Comparison of ENCODE assay signal across 8 mouse cellular contexts in the genomic region with DNA sequence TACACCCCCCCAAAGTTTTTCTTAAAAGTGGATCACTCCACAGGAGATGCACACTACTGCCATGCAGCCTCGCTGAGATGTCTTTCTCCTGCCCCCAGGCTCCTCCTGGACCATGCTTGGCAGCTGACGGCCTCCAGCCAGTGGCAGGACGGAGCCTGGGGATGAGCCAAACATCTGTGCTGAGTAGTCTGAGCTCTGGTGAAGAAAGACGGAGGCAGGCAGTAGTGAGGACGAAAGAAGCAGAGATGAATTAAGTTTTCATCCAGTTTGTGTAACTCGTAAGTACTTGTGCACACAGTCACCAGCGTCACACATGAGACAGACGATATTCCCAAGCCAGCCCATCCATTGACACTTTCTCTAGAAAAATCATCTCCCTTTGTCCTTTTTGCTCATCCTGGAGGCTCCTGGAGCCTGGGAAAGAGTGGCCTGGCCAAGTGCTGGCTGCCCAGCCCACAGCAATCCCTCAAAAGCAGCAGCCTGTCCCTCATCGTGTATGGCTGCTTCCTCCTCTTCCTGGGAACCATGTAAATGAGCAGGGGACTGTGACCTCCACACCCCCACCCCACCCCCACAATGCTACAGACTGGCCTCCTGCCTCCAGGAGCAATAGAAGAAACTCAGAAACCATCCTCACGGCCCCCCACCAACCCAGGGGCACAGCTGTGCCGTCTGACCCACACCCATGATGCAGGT.
DNase-seq lines count a peak whose midpoint lies in the region; ATAC-seq and TF ChIP-seq lines count a peak whose summit lies in the region.

No protein-coding gene starts in this region.

- intact Hi-C loops in heart, postnatal 10 days (cut with DNase I): loop anchor here (5.0 kb wide), 2 partner anchors 34 to 41 kb away; no protein-coding TSS in a partner anchor

- TF ChIP-seq POLR2A in kidney, adult 2 months (IDR thresholded peaks at IDR 0.05; ENCODE audit: low read depth, low read length): no peak

- H3K27ac ChIP-seq in kidney, postnatal 0 days: no peak overlapping the region
- no peak overlapping the region for H3K27ac ChIP-seq in kidney, adult 2 months (ENCODE audit: insufficient read depth, low read depth, low read length)
- no peak overlapping the region for H3K27ac ChIP-seq in embryonic facial prominence, embryonic 11.5 days (replicated peaks; ENCODE audit: low read depth, low read length)
- peak overlapping the region; percentile 86 for H3K27ac ChIP-seq in midbrain, embryonic 10.5 days (replicated peaks)

- no peak for DNase-seq in kidney, postnatal 0 days (ENCODE audit: low spot score)
- DNase-seq in kidney, adult 2 months: no peak
- no peak for DNase-seq in embryonic facial prominence, embryonic 11.5 days (ENCODE audit: low spot score)
- peak; percentile 71 for DNase-seq in heart, postnatal 10 days
- DNase-seq in midbrain, embryonic 10.5 days (ENCODE audit: low spot score): no peak
- no peak for DNase-seq in natural killer cell, adult 2 months (ENCODE audit: low spot score in 2 of 2)
- DNase-seq in thymus, postnatal 14 days: no peak

- WGBS in kidney, postnatal 0 days: 62% methylated on average over 11 of the region's 11 CpGs
- WGBS in kidney, adult 2 months: 77% methylated on average over 11 of the region's 11 CpGs
- WGBS in embryonic facial prominence, embryonic 11.5 days: 27% methylated on average over 11 of the region's 11 CpGs
- 34% methylated on average over 11 of the region's 11 CpGs for WGBS in midbrain, embryonic 10.5 days

- H3K9me3 ChIP-seq in kidney, postnatal 0 days (replicated peaks; ENCODE audit: low read length): no peaks in the 10 kb centered on the region
- no peaks in the 10 kb centered on the region for H3K9me3 ChIP-seq in embryonic facial prominence, embryonic 11.5 days (replicated peaks; ENCODE audit: control insufficient read depth, low read length)
- no peaks in the 10 kb centered on the region for H3K9me3 ChIP-seq in midbrain, embryonic 10.5 days (replicated peaks)

- no peaks in the 10 kb centered on the region for H3K36me3 ChIP-seq in kidney, postnatal 0 days (ENCODE audit: insufficient read depth, low read length)
- H3K36me3 ChIP-seq in kidney, adult 2 months (ENCODE audit: control insufficient read depth, insufficient read depth, low read length): no peaks in the 10 kb centered on the region
- H3K36me3 ChIP-seq in embryonic facial prominence, embryonic 11.5 days (replicated peaks; ENCODE audit: control insufficient read depth, insufficient read depth, low read depth, low read length): no peaks in the 10 kb centered on the region
- H3K36me3 ChIP-seq in midbrain, embryonic 10.5 days: no peaks in the 10 kb centered on the region

- peaks cover 16% of the 10 kb centered on the region; the same call in 1 of the 2 replicates for H3K4me1 ChIP-seq in kidney, postnatal 0 days (replicated peaks; ENCODE audit: insufficient read depth, low read length)
- H3K4me1 ChIP-seq in kidney, adult 2 months (ENCODE audit: control insufficient read depth, insufficient read depth, low read length): peaks cover 17% of the 10 kb centered on the region
- H3K4me1 ChIP-seq in embryonic facial prominence, embryonic 11.5 days (ENCODE audit: control insufficient read depth, insufficient read depth, low read length): peaks cover 7% of the 10 kb centered on the region
- H3K4me1 ChIP-seq in midbrain, embryonic 10.5 days: peaks cover 96% of the 10 kb centered on the region

- H3K27me3 ChIP-seq in kidney, postnatal 0 days (ENCODE audit: insufficient read depth, low read length): no peaks in the 10 kb centered on the region
- H3K27me3 ChIP-seq in kidney, adult 2 months (replicated peaks; ENCODE audit: control insufficient read depth, insufficient read depth, low read length): no peaks in the 10 kb centered on the region
- H3K27me3 ChIP-seq in embryonic facial prominence, embryonic 11.5 days (ENCODE audit: control insufficient read depth, insufficient read depth, low read length): no peaks in the 10 kb centered on the region
- H3K27me3 ChIP-seq in midbrain, embryonic 10.5 days (ENCODE audit: low read depth, poor library complexity, severe bottlenecking): peaks cover 45% of the 10 kb centered on the region

- no peak for ATAC-seq in kidney, postnatal 0 days (replicated peaks; ENCODE audit: low FRiP score, low read depth)
- no peak for ATAC-seq in embryonic facial prominence, embryonic 11.5 days (replicated peaks; ENCODE audit: insufficient number of reproducible peaks, low FRiP score, low TSS enrichment, low read depth)
- no peak for ATAC-seq in monocyte, adult 5-6 weeks (replicated peaks; ENCODE audit: insufficient number of reproducible peaks, low FRiP score, low TSS enrichment, poor library complexity, severe bottlenecking)

- H3K4me2 ChIP-seq in kidney, postnatal 0 days (ENCODE audit: low read length): 0 out of 2 replicates have a peak overlapping the region, but pooled peaks have one; percentile 15
- peak overlapping the region; percentile 99 for H3K4me2 ChIP-seq in embryonic facial prominence, embryonic 11.5 days (ENCODE audit: low read depth, low read length)

- H3K4me3 ChIP-seq in kidney, postnatal 0 days (replicated peaks; ENCODE audit: low read depth, low read length): no peak overlapping the region
- no peak overlapping the region for H3K4me3 ChIP-seq in kidney, adult 2 months (ENCODE audit: insufficient read depth, low read depth, low read length)
- H3K4me3 ChIP-seq in embryonic facial prominence, embryonic 11.5 days (ENCODE audit: low read depth, low read length): peak overlapping the region; percentile 48
- peak overlapping the region; percentile 65 for H3K4me3 ChIP-seq in midbrain, embryonic 10.5 days

- no peak overlapping the region for H3K9ac ChIP-seq in kidney, postnatal 0 days (ENCODE audit: low read depth, low read length)
- H3K9ac ChIP-seq in embryonic facial prominence, embryonic 11.5 days (replicated peaks; ENCODE audit: low read length): no peak overlapping the region; the same call in 1 of the 2 replicates

- no peak for TF ChIP-seq CTCF in kidney, postnatal 0 days (IDR thresholded peaks at IDR 0.05; ENCODE audit: low read depth)
- no peak for TF ChIP-seq CTCF in kidney, adult 2 months (conservative IDR thresholded peaks at IDR 0.05; ENCODE audit: insufficient read depth, insufficient read length, low read depth, low read length)

Comparison
In these comparisons a context has a peak if more than half of its experiments do, and no peak if none do; other contexts are left out.
1. DNase-seq: peak in heart, postnatal 10 days (2 of 2); none in kidney, postnatal 0 days (single experiment), kidney, adult 2 months (single experiment), embryonic facial prominence, embryonic 11.5 days (single experiment), midbrain, embryonic 10.5 days (single experiment), natural killer cell, adult 2 months (0 of 2) and thymus, postnatal 14 days (single experiment).
2. H3K4me3 ChIP-seq: peak in embryonic facial prominence, embryonic 11.5 days (single experiment) and midbrain, embryonic 10.5 days (single experiment); none in kidney, postnatal 0 days (single experiment) and kidney, adult 2 months (single experiment).